Mouse (Mus musculus) testis, adult 2 months (tissue): ENCODE results near the gene Dgkd.

ENCODE experiments used
- CTCF ChIP-seq: fragments of 200-500 bp; IDR thresholded peaks from 2 replicates; pipeline ENCODE4 v1.5.1; 2012; ENCODE audit warnings: low read depth, mild to moderate bottlenecking, inconsistent platforms, low read length, moderate library complexity; ENCODE audit not compliant: control insufficient read depth, insufficient read depth, insufficient replicate concordance
- POLR2A ChIP-seq: fragments of 200-500 bp; IDR thresholded peaks from 2 replicates; pipeline ENCODE4 v1.6.1; 2012; ENCODE audit warnings: low read depth, mild to moderate bottlenecking, inconsistent platforms, low read length, moderate library complexity; ENCODE audit not compliant: control insufficient read depth

DNA sequence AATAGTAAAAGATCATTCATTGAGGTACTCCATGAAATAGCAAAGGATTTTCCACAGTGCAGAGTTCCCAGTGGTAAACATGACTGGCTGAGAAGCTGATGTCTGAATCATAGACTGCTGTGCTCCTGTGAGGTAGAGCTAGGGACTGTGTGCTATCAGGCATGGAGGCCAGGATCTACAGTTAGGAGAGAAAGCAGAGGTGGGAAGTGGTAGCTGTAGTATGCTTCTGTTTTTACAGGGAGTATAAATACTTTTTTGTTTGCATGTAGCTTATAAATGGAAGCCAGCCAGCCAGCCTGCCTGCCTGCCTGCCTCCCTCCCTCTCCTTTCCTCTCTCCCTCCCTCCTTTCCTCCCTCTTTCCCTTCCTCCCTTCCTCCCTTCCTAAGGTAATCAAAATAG lies 60.3 kb downstream of the Dgkd start:
- TF ChIP-seq POLR2A, result no peak
- no peak for TF ChIP-seq CTCF
